Mouse (Mus musculus): ENCODE results near the gene Frmd5. TPM values are rescaled to one million over a fixed set of nuclear protein-coding genes. Genes with fewer than 3 reads are reported as not detected.

Gene Frmd5
- polyA plus RNA-seq, 1 experiment from 2014 or later: 3.8 TPM

GRCm38 (mm10) chr2:121688107-121688506 is 118.8 kb downstream of the Frmd5 start:
- no peak overlapping the region for H3K4me2 ChIP-seq (ENCODE audit: low read depth, low read length)
- no peak overlapping the region for H3K9ac ChIP-seq (ENCODE audit: low read length)
- H3K9me3 ChIP-seq (replicated peaks; ENCODE audit: control insufficient read depth, low read length): no peaks in the 10 kb centered on the region
- H3K4me3 ChIP-seq (replicated peaks; ENCODE audit: low read length): no peak overlapping the region
- no peaks in the 10 kb centered on the region for H3K4me1 ChIP-seq (ENCODE audit: control insufficient read depth, insufficient read depth, low read length)
- 65% methylated on average over 2 of the region's 2 CpGs for WGBS
- no peak for ATAC-seq (ENCODE audit: insufficient read depth, low FRiP score)
- H3K27ac ChIP-seq (ENCODE audit: low read length): no peak overlapping the region
- H3K27me3 ChIP-seq (ENCODE audit: control insufficient read depth, insufficient read depth, low read length): no peaks in the 10 kb centered on the region
- H3K36me3 ChIP-seq (ENCODE audit: control insufficient read depth, insufficient read depth, low read length): no peaks in the 10 kb centered on the region

GRCm38 (mm10) chr2:121683606-121684005 is 123.3 kb downstream of the Frmd5 start:
- WGBS: 86% methylated on average over 8 of the region's 8 CpGs
- no peak for ATAC-seq (ENCODE audit: insufficient read depth, low FRiP score)
- Histone ChIP-seq H3K27ac (ENCODE audit: low read length) (no peak overlapping the region), H3K9me3 (replicated peaks; ENCODE audit: control insufficient read depth, low read length) (no peaks in the 10 kb centered on the region), H3K4me1 (ENCODE audit: control insufficient read depth, insufficient read depth, low read length) (no peaks in the 10 kb centered on the region), H3K27me3 (ENCODE audit: control insufficient read depth, insufficient read depth, low read length) (no peaks in the 10 kb centered on the region), H3K9ac (ENCODE audit: low read length) (no peak overlapping the region), H3K4me3 (replicated peaks; ENCODE audit: low read length) (no peak overlapping the region), H3K36me3 (ENCODE audit: control insufficient read depth, insufficient read depth, low read length) (no peaks in the 10 kb centered on the region), H3K4me2 (ENCODE audit: low read depth, low read length) (no peak overlapping the region)

DNA sequence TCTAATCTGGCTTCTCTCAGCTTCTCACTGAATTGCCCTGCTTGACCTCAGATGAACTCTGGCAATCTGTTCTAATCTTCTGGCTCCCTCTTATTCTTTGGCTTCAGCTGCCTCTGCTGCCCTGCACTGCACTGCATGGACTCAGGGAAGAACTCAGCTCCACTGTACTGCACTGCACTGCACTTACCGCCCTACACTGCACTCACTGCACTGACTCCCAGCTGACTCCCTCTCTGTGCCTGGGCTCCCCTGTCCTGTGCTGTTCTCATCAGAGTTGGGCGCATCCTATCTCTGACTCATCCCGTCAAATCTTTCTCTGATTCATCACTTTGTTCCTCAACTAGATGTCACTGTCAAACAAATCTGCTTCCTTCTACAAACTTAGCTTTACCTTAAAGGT is 124.5 kb downstream of the Frmd5 start:
- Histone ChIP-seq H3K9ac (ENCODE audit: low read length) (no peak overlapping the region), H3K4me1 (ENCODE audit: control insufficient read depth, insufficient read depth, low read length) (no peaks in the 10 kb centered on the region), H3K27me3 (ENCODE audit: control insufficient read depth, insufficient read depth, low read length) (no peaks in the 10 kb centered on the region), H3K36me3 (ENCODE audit: control insufficient read depth, insufficient read depth, low read length) (no peaks in the 10 kb centered on the region), H3K9me3 (replicated peaks; ENCODE audit: control insufficient read depth, low read length) (no peaks in the 10 kb centered on the region), H3K4me2 (ENCODE audit: low read depth, low read length) (no peak overlapping the region), H3K27ac (ENCODE audit: low read length) (no peak overlapping the region), H3K4me3 (replicated peaks; ENCODE audit: low read length) (no peak overlapping the region)
- peak; percentile 71; the same call in 1 of the 2 replicates for ATAC-seq (ENCODE audit: insufficient read depth, low FRiP score)
- 78% methylated on average over 3 of the region's 3 CpGs for WGBS

- WGBS: 80% methylated on average over 7 of the region's 7 CpGs
Measured at GRCm38 (mm10) chr2:121679711-121680110, 127.2 kb downstream of the Frmd5 start.

DNA sequence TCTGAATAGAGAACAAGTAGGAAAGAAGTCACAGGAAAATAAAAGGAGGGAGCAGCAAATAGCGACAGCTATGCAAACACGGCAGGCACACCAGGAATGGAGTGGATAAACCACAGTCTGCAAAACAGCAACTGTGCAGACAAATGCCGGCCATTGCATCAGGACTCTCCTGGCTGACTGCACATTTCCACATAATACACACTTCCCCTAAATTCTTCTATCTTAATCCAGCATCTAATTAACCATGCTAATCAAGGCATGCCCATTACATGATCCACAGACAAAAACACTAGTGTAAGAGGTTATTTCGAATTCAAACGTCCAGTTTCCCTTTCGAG is 129.3 kb downstream of the Frmd5 start:
- no peaks in the 10 kb centered on the region for H3K9me3 ChIP-seq (replicated peaks; ENCODE audit: control insufficient read depth, low read length)
- no peaks in the 10 kb centered on the region for H3K27me3 ChIP-seq (ENCODE audit: control insufficient read depth, insufficient read depth, low read length)
- no peak overlapping the region for H3K9ac ChIP-seq (ENCODE audit: low read length)
- no peak overlapping the region for H3K4me3 ChIP-seq (replicated peaks; ENCODE audit: low read length)
- WGBS: 65% methylated on average over 6 of the region's 6 CpGs
- H3K4me1 ChIP-seq (ENCODE audit: control insufficient read depth, insufficient read depth, low read length): no peaks in the 10 kb centered on the region
- H3K27ac ChIP-seq (ENCODE audit: low read length): no peak overlapping the region
- no peaks in the 10 kb centered on the region for H3K36me3 ChIP-seq (ENCODE audit: control insufficient read depth, insufficient read depth, low read length)
- ATAC-seq (ENCODE audit: insufficient read depth, low FRiP score): no peak
- no peak overlapping the region for H3K4me2 ChIP-seq (ENCODE audit: low read depth, low read length)

More at GRCm38 (mm10) chr2:121679711-121680110, 127.2 kb downstream of the Frmd5 start:
- Histone ChIP-seq H3K36me3 (ENCODE audit: control insufficient read depth, insufficient read depth, low read length) (no peaks in the 10 kb centered on the region), H3K4me3 (replicated peaks; ENCODE audit: low read length) (no peak overlapping the region), H3K27me3 (ENCODE audit: control insufficient read depth, insufficient read depth, low read length) (no peaks in the 10 kb centered on the region), H3K9ac (ENCODE audit: low read length) (no peak overlapping the region), H3K9me3 (replicated peaks; ENCODE audit: control insufficient read depth, low read length) (no peaks in the 10 kb centered on the region), H3K4me1 (ENCODE audit: control insufficient read depth, insufficient read depth, low read length) (no peaks in the 10 kb centered on the region), H3K4me2 (ENCODE audit: low read depth, low read length) (no peak overlapping the region), H3K27ac (ENCODE audit: low read length) (no peak overlapping the region)
- ATAC-seq (ENCODE audit: insufficient read depth, low FRiP score): no peak

DNA sequence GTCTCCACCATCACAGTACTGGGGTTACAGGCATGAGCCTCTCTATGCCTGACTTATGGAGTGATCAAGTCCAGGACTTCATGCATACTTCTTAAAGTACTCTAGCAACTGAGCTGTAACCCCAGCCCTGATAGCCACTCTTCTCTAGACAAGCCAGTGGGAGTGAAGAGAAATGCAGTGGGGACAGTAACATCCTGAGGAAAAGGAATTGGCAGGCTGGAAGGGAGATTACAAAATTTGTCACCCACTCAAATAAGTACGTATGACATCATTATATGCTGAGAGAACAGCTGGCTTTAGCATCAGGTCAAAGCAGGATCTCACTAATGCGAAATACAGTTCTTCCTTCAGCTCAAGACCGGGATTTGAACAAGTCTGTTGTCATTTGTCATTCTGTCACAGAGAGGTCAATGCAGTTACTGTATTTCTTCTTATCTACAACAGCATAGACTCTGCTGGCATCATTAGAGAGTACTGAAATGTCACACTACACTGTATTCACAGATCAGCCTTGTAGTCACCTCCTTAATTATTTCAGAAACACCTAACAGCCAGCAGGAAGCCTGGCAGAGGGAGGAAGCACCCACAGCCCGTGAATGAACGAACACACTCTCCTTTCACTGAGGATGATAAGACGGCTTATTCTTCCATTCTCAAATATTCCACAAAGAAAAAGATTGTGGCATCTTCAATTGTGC is 129.8 kb downstream of the Frmd5 start:
- Histone ChIP-seq H3K36me3 (ENCODE audit: control insufficient read depth, insufficient read depth, low read length) (no peaks in the 10 kb centered on the region), H3K4me3 (replicated peaks; ENCODE audit: low read length) (no peak overlapping the region), H3K4me2 (ENCODE audit: low read depth, low read length) (no peak overlapping the region), H3K4me1 (ENCODE audit: control insufficient read depth, insufficient read depth, low read length) (no peaks in the 10 kb centered on the region), H3K9me3 (replicated peaks; ENCODE audit: control insufficient read depth, low read length) (no peaks in the 10 kb centered on the region), H3K9ac (ENCODE audit: low read length) (no peak overlapping the region), H3K27ac (ENCODE audit: low read length) (no peak overlapping the region), H3K27me3 (ENCODE audit: control insufficient read depth, insufficient read depth, low read length) (no peaks in the 10 kb centered on the region)
- 39% methylated on average over 6 of the region's 6 CpGs for WGBS
- no peak for ATAC-seq (ENCODE audit: insufficient read depth, low FRiP score)

DNA sequence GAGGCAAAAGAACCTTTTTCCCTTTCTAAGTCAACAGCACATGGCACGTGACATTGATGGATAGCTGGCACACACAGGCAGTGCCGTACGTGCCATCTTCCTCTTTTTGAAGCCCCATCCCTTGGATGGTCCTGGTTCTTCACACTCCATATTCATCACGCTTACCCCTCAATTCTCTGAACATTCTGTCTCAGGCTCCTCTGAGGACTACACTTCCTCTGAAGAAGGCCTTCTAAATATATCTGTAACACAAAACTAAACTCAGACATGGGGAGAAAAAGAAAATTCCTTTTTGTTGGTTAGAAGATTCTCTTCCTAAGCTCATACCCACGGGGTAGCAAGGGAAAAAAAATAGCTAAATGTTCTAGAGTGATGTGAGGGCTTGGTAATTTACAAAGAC is 131.0 kb downstream of the Frmd5 start:
- no peak overlapping the region for H3K9ac ChIP-seq (ENCODE audit: low read length)
- no peaks in the 10 kb centered on the region for H3K9me3 ChIP-seq (replicated peaks; ENCODE audit: control insufficient read depth, low read length)
- no peak overlapping the region for H3K27ac ChIP-seq (ENCODE audit: low read length)
- H3K4me2 ChIP-seq (ENCODE audit: low read depth, low read length): no peak overlapping the region
- no peaks in the 10 kb centered on the region for H3K36me3 ChIP-seq (ENCODE audit: control insufficient read depth, insufficient read depth, low read length)
- no peaks in the 10 kb centered on the region for H3K27me3 ChIP-seq (ENCODE audit: control insufficient read depth, insufficient read depth, low read length)
- H3K4me1 ChIP-seq (ENCODE audit: control insufficient read depth, insufficient read depth, low read length): no peaks in the 10 kb centered on the region
- no peak for ATAC-seq (ENCODE audit: insufficient read depth, low FRiP score)
- no peak overlapping the region for H3K4me3 ChIP-seq (replicated peaks; ENCODE audit: low read length)
- WGBS: 74% methylated on average over 5 of the region's 5 CpGs

- Histone ChIP-seq H3K4me1 (ENCODE audit: control insufficient read depth, insufficient read depth, low read length) (no peaks in the 10 kb centered on the region), H3K27me3 (ENCODE audit: control insufficient read depth, insufficient read depth, low read length) (no peaks in the 10 kb centered on the region), H3K36me3 (ENCODE audit: control insufficient read depth, insufficient read depth, low read length) (no peaks in the 10 kb centered on the region), H3K9me3 (replicated peaks; ENCODE audit: control insufficient read depth, low read length) (no peaks in the 10 kb centered on the region), H3K9ac (ENCODE audit: low read length) (no peak overlapping the region), H3K4me3 (replicated peaks; ENCODE audit: low read length) (no peak overlapping the region), H3K4me2 (ENCODE audit: low read depth, low read length) (no peak overlapping the region), H3K27ac (ENCODE audit: low read length) (no peak overlapping the region)
- WGBS: 86% methylated on average over 3 of the region's 3 CpGs
- ATAC-seq (ENCODE audit: insufficient read depth, low FRiP score): no peak
Measured at GRCm38 (mm10) chr2:121675136-121675535, 131.8 kb downstream of the Frmd5 start.

DNA sequence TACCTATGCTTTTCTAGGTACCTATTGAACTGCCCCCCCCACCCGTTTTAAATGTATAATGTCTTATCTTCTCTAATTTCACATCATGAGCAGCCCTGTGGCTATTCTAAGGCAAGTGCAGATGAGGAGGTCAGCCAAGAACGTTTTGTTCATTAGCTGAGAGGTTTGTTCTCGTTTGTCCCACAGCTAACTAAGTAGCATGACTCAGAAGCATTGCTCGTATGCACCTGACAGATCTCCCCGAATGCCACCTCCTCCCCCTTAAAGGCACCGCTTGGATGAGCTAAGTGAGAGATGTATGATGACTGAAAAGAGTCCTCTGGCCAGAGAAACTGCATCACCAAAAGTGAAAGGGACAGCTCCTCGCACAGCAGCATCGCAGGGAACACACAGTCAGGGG is 132.7 kb downstream of the Frmd5 start:
- WGBS: 58% methylated on average over 8 of the region's 8 CpGs
- H3K36me3 ChIP-seq (ENCODE audit: control insufficient read depth, insufficient read depth, low read length): no peaks in the 10 kb centered on the region
- H3K27me3 ChIP-seq (ENCODE audit: control insufficient read depth, insufficient read depth, low read length): no peaks in the 10 kb centered on the region
- no peak overlapping the region for H3K27ac ChIP-seq (ENCODE audit: low read length)
- H3K4me1 ChIP-seq (ENCODE audit: control insufficient read depth, insufficient read depth, low read length): no peaks in the 10 kb centered on the region
- H3K4me3 ChIP-seq (replicated peaks; ENCODE audit: low read length): no peak overlapping the region
- H3K9ac ChIP-seq (ENCODE audit: low read length): no peak overlapping the region
- no peaks in the 10 kb centered on the region for H3K9me3 ChIP-seq (replicated peaks; ENCODE audit: control insufficient read depth, low read length)
- no peak for ATAC-seq (ENCODE audit: insufficient read depth, low FRiP score)
- H3K4me2 ChIP-seq (ENCODE audit: low read depth, low read length): no peak overlapping the region

All from stomach, embryonic 16.5 days (tissue).